Mouse (Mus musculus) forebrain, embryonic 10.5 days (tissue): ENCODE results near the gene Clybl. TPM values are rescaled to one million over a fixed set of nuclear protein-coding genes. Genes with fewer than 3 reads are reported as not detected.
A peak's percentile ranks its signal among the peaks of the same experiment; 100 is the strongest.

Experiments
- DNase-seq: peaks from one replicate; pipeline ENCODE4 v3.0.0-alpha.2; 2017; ENCODE audit warnings: low spot score; ENCODE audit errors: extremely low spot score
- H3K27ac ChIP-seq: fragments of 300-500 bp; sonication (generic); 2 replicates; pipeline ENCODE4 v1.5.1; 2016; ENCODE audit warnings: mild to moderate bottlenecking
- H3K27me3 ChIP-seq: fragments of 300-500 bp; sonication (generic); 2 replicates; pipeline ENCODE4 v1.6.1; 2016; ENCODE audit warnings: mild to moderate bottlenecking; ENCODE audit not compliant: poor library complexity, severe bottlenecking
- H3K36me3 ChIP-seq: fragments of 300-500 bp; sonication (generic); replicated peaks from 2 replicates; pipeline ENCODE4 v1.6.1; 2016; ENCODE audit warnings: mild to moderate bottlenecking, moderate library complexity
- H3K4me1 ChIP-seq: fragments of 300-500 bp; sonication (generic); 2 replicates; pipeline ENCODE4 v1.6.1; 2016
- H3K4me3 ChIP-seq: fragments of 300-500 bp; sonication (generic); 2 replicates; pipeline ENCODE4 v1.5.1; 2016; ENCODE audit warnings: mild to moderate bottlenecking, moderate library complexity
- H3K9me3 ChIP-seq: fragments of 300-500 bp; sonication (generic); 2 replicates; pipeline ENCODE4 v1.6.1; 2016; ENCODE audit warnings: mild to moderate bottlenecking, moderate library complexity
- WGBS: fragments of 180-500 bp; shearing (Covaris S2); methylation state at CpG from one replicate; pipeline ENCODE4 v1.1.7; 2016; 5-methylcytosine and 5-hydroxymethylcytosine counted together
- polyA plus RNA-seq: library from polyadenylated mRNA; unstranded; fragments of >200 nt; fragmentation: Nextera tagmentation; extraction: Ambion mirVana; gene quantifications from 2 replicates; pipeline ENCODE4 v1.2.1, GENCODE M21; 2016

The Clybl gene
- polyA plus RNA-seq, 1 experiment from 2014 or later = 35.3 TPM

DNA sequence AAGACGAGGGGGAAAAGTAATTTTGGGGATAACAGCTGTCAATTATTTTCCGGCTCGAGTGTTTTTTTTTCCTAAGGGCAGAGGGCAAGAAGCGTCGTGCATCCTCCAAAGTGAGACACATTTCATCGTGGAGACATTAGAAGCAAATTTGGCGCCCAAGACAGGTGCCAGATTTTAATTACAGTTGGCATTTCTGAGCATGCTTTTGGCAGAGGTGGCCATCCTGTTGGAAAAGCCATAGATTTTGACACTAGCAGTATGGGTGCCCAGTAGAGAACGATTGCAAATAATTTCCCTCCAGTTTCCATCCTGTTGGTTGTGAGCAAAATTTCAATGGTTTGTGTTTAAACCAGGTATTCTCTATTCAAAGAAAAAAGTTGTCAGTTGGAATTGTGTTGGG is 32.1 kb downstream of the Clybl start:
- no peaks in the 10 kb centered on the region for H3K4me1 ChIP-seq
- WGBS = 82% methylated on average over 8 of the region's 8 CpGs
- H3K27me3 ChIP-seq = no peaks in the 10 kb centered on the region
- H3K9me3 ChIP-seq = no peaks in the 10 kb centered on the region
- H3K36me3 ChIP-seq = no peaks in the 10 kb centered on the region
- H3K27ac ChIP-seq = no peak overlapping the region
- H3K4me3 ChIP-seq = no peak overlapping the region
- no peak for DNase-seq

DNA sequence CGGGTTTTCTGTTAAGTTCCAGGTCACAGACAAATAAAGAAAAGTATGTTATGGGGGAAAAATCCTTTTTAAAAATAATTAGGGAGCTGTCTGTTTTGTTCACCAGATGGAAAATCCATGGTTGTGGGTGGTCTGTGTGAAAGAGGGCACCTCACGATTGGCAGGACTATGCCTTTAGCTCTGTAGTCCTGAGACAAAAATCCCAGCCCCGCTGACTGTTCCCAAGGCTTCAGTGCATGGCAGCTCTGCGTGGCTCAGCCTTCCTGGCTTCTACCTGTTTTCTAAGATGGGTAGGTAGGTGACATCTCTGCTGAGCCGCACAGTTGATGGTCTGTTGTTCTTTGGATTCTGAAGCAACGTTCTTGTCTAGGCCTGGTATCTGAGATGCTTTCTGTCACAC is 32.6 kb downstream of the Clybl start:
- Histone ChIP-seq H3K4me1 (no peaks in the 10 kb centered on the region), H3K27me3 (no peaks in the 10 kb centered on the region), H3K9me3 (no peaks in the 10 kb centered on the region; the same call in 1 of the 2 replicates), H3K4me3 (no peak overlapping the region), H3K27ac (no peak overlapping the region), H3K36me3 (no peaks in the 10 kb centered on the region)
- no peak for DNase-seq
- 87% methylated on average over 6 of the region's 6 CpGs for WGBS

DNA sequence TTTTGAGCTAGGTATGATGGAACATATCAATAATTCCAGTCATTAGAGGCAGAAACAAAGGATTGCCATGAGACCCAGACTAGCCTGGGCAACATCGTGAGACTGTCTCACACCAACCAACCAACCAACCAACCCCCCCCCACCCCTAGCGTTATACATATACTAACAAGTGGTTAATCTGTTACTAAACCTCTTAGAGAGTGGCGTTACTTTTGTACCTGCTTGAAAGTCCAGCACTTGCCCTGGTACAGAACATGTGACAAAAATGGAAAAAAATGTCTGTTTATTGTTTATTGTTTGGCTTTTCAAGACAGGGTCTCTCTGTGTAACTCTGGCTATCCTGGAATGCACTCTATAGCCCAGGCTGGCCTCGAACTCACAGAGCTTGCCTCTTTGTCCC is 35.7 kb downstream of the Clybl start:
- Histone ChIP-seq H3K4me1 (no peaks in the 10 kb centered on the region), H3K27me3 (0 out of 2 replicates have a peak, but pooled peaks cover under 1% of the 10 kb centered on the region), H3K4me3 (no peak overlapping the region), H3K9me3 (peaks cover 8% of the 10 kb centered on the region), H3K36me3 (no peaks in the 10 kb centered on the region), H3K27ac (no peak overlapping the region)
- DNase-seq = no peak
- WGBS = 92% methylated on average over 4 of the region's 4 CpGs

DNA sequence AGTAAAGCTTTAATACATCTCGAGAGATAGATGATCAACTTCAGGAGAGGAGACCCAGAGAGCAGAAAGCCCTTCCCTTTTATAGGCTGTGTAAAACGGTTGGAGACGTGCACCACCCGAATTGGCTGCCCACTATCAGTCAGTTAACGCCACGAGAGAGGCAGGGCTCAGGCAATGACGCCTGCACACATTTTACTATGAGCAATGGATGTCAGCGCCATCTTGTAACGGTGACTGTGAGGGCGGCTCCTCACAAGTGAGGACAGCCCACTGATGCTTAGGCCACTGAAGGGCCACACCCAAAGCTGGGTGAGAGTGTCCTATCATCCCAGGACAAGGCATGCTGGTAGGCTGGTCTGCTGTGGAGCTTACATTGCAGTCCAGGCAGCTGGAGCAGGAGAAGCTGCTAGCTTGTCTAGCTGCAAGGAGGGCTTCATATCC is 41.5 kb downstream of the Clybl start:
- DNase-seq = no peak
- 0 out of 2 replicates have a peak overlapping the region, but pooled peaks have one; percentile 2 for H3K27ac ChIP-seq
- WGBS = 83% methylated on average over 10 of the region's 10 CpGs

DNA sequence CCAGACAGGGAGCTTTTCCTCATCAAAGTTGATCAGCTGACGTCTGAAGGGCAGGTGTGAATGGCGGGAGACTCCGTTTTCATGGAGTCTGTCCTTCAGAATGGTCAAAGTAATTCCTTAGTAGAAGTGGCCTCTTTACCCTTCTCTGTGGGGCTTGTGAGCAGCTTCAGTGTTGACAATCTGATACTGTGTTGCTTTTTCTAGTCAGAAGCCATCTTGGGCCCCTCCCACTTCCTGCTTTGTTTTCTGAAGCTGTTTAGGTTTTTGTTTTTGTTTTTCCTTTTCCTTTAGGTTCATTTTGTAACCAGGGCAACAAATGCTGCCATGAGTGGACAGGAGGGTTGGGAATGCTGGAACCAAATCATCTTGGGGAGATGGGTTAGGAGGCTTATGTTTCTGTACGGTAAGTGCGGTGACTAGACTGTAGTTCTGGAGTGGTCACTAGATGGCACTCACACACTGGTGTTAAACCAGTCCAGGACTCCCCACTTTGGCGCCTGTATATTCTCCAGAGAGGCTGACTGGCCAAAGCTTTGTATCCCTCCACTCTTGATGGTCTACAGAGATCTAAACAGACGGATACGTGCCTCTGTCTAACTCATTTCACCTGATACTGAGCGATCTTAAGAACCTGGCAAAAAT is 42.1 kb downstream of the Clybl start:
- Histone ChIP-seq H3K4me1 (peaks cover 54% of the 10 kb centered on the region), H3K27ac (peak overlapping the region; percentile 81), H3K4me3 (no peak overlapping the region), H3K36me3 (no peaks in the 10 kb centered on the region), H3K27me3 (peaks cover 49% of the 10 kb centered on the region), H3K9me3 (peaks cover 8% of the 10 kb centered on the region)
- WGBS = 26% methylated on average over 9 of the region's 9 CpGs
- peak; percentile 81 for DNase-seq

More for the DNA sequence above, 41.5 kb downstream of the Clybl start:
- H3K9me3 ChIP-seq = peaks cover 8% of the 10 kb centered on the region
- H3K4me1 ChIP-seq = peaks cover 48% of the 10 kb centered on the region
- peaks cover 49% of the 10 kb centered on the region for H3K27me3 ChIP-seq
- H3K4me3 ChIP-seq = no peak overlapping the region
- H3K36me3 ChIP-seq = no peaks in the 10 kb centered on the region

DNA sequence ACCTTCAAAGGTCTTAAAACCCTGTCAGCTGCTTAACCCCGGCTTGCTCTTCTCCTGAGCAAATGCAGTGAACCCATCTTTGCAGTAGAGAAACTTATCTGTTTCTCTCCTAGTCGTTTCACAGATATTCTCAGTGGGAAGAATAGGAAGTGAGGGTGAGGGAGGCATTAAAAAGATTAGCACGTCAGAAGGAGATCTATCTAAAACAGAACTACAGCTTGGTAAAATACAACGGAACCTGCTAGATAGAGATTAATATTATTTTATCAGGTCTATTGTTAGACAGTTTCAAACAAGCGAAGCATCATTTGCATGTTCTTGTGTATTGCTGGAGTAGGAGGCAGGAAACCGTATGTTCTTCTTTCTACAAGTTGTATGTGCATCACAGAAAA is 42.6 kb downstream of the Clybl start:
- Histone ChIP-seq H3K36me3 (no peaks in the 10 kb centered on the region), H3K4me1 (peaks cover 59% of the 10 kb centered on the region), H3K9me3 (peaks cover 8% of the 10 kb centered on the region), H3K27me3 (peaks cover 49% of the 10 kb centered on the region), H3K27ac (peak overlapping the region; percentile 81), H3K4me3 (no peak overlapping the region; the same call in 1 of the 2 replicates)
- no peak for DNase-seq
- 50% methylated on average over 6 of the region's 6 CpGs for WGBS

DNA sequence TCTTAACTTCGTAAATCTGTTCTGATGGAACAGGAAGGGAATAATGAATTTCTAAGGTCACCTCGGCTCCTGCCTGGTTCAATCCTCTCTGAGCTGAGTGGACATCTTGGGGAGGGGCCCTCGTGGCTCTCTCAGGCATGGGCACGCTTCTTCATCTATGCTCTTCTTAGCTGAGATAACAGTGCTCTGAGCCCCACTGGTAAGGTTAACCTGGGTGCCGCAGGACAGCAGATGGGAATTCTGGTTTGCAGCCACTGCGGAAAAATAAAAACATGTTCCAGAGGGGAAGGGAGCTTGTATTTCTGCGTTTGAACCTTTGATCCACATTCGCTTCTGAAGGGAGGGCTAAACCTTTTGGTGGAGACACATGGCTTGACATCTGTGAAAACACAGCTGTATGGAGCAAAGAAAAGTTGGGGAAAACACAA is 43.0 kb downstream of the Clybl start:
- 34% methylated on average over 8 of the region's 8 CpGs for WGBS
- no peaks in the 10 kb centered on the region for H3K36me3 ChIP-seq
- H3K4me3 ChIP-seq = no peak overlapping the region; the same call in 1 of the 2 replicates
- H3K9me3 ChIP-seq = peaks cover 4% of the 10 kb centered on the region
- no peak for DNase-seq
- peaks cover 63% of the 10 kb centered on the region for H3K4me1 ChIP-seq
- H3K27ac ChIP-seq = peak overlapping the region; percentile 81
- H3K27me3 ChIP-seq = peaks cover 49% of the 10 kb centered on the region

DNA sequence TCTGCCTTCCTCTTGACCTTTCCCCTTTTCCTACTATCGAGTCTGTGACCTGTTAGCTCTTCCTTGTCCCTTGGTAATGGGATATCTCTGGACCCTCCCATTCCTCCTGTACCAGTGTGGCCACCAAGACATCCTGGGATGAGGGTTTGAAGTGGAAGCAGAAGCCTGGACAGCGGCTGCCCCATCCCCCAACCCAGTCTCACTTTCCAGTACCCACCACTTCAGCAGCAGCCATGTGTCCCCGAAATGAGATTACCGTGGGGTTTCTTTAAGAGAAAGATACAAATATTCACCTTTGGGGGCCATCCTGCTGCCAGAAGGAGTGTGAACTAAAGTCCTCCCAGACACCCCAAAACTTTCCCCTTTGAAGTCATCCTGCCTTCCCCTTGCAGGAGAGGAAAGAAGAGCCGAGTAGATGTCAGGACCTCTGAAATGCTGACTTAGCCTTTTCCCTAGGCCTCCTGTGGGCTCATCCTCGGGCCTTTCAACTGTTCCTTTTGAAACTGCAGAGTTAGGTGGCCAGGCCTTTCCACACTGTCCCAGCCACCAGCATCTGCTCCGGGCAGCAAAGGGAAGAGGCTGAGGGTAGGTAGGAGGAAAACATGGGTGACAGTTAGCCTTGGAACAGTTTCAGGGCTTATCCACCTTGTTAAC is 44.1 kb downstream of the Clybl start:
- Histone ChIP-seq H3K27me3 (peaks cover 56% of the 10 kb centered on the region), H3K9me3 (no peaks in the 10 kb centered on the region), H3K4me3 (peak overlapping the region; percentile 22; the same call in 1 of the 2 replicates), H3K36me3 (no peaks in the 10 kb centered on the region), H3K4me1 (peaks cover 74% of the 10 kb centered on the region), H3K27ac (peak overlapping the region; percentile 81)
- DNase-seq = peak; percentile 41
- WGBS = 3% methylated on average over 7 of the region's 7 CpGs

DNA sequence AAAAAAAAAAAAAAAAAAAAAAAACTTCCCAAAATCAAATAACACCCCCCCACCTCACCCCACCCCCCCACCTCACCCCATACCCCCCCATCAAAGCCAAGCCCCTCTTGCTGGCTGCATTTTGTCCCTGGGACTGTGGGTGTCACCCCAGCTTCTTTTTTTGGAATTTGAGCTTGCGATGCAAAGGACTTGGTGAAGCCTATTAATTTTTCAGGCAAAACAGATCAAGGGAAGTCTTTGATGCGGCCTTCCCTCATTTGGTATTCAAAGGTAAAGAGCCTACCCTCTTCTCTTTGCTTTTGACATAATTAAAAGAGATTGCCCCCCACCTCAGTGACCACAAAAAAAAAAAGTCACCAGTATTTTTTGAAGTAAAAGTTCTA is 44.6 kb downstream of the Clybl start:
- peak overlapping the region; percentile 81 for H3K27ac ChIP-seq
- DNase-seq = no peak
- H3K4me3 ChIP-seq = no peak overlapping the region
- H3K9me3 ChIP-seq = no peaks in the 10 kb centered on the region
- no peaks in the 10 kb centered on the region for H3K36me3 ChIP-seq
- WGBS = 28% methylated on average over 2 of the region's 2 CpGs
- H3K27me3 ChIP-seq = peaks cover 62% of the 10 kb centered on the region
- peaks cover 79% of the 10 kb centered on the region for H3K4me1 ChIP-seq

DNA sequence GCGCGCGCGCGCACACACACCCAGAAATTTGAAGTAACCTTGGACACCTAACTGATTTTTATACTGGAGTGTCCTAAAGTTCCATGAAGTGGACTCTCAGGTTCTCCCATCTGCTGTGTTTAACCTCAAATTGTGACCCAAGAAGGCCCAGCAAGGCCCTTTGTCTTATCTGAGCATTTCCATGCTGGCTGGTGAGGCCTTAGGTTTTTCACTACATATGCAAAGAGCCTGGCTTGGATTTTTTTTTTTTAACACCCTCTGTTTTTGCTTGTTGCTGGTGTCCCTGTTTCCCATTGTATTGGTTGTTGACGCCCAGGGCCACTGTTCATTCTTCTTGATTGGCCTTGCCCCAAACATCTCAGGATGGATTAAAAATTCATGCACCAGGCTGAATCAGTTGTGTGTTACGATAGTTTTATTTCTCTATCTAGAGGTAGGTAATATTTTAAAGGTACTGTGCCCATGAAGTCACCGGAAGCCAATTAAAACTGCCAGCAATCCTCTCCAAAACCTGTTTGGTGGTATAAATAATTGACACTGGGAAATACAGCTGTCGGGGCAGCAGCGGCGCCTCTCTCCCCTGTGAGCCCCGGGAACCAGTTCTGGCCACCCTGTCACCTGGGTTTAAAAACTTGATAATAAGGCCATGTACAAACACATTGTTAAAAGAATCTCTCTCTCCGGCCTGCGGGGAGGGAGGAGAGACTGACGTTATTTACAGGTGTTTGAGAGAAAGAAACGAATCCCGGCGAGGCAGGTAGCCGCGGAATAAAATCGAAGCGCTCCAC is 45.4 kb downstream of the Clybl start:
- peak; percentile 37 for DNase-seq
- Histone ChIP-seq H3K4me3 (peak overlapping the region; percentile 27), H3K9me3 (no peaks in the 10 kb centered on the region), H3K27ac (peak overlapping the region; percentile 81), H3K4me1 (peaks cover 81% of the 10 kb centered on the region), H3K27me3 (peaks cover 62% of the 10 kb centered on the region), H3K36me3 (no peaks in the 10 kb centered on the region)
- WGBS = 32% methylated on average over 22 of the region's 22 CpGs

DNA sequence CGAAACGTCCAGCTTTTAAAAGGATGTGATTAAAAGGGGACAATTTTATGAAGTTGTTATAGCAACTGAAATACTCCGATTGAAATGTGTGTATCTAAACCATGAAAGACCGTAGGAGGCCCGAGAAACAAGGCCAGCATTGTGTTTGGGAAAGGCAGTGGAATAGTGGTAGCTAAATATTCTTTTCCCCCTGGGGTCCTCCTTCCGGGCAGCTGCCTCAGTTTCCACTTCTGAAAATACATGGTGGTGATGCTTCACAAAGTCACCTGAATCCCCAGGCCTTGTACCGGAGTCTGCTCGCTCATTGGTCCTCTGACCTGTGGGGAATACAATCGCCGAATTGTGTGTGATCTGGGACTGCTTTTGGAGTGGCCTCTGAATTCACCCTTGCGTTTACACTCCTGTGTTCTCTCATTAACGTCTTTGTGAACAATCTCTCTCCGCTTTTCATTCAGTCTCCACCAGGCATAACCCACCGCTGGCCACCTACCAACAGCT is 46.0 kb downstream of the Clybl start:
- peak overlapping the region; percentile 27 for H3K4me3 ChIP-seq
- H3K27ac ChIP-seq = peak overlapping the region; percentile 81
- peaks cover 81% of the 10 kb centered on the region for H3K4me1 ChIP-seq
- 6% methylated on average over 14 of the region's 14 CpGs for WGBS
- H3K27me3 ChIP-seq = peaks cover 58% of the 10 kb centered on the region
- peak; percentile 60 for DNase-seq
- no peaks in the 10 kb centered on the region for H3K36me3 ChIP-seq
- H3K9me3 ChIP-seq = no peaks in the 10 kb centered on the region

DNA sequence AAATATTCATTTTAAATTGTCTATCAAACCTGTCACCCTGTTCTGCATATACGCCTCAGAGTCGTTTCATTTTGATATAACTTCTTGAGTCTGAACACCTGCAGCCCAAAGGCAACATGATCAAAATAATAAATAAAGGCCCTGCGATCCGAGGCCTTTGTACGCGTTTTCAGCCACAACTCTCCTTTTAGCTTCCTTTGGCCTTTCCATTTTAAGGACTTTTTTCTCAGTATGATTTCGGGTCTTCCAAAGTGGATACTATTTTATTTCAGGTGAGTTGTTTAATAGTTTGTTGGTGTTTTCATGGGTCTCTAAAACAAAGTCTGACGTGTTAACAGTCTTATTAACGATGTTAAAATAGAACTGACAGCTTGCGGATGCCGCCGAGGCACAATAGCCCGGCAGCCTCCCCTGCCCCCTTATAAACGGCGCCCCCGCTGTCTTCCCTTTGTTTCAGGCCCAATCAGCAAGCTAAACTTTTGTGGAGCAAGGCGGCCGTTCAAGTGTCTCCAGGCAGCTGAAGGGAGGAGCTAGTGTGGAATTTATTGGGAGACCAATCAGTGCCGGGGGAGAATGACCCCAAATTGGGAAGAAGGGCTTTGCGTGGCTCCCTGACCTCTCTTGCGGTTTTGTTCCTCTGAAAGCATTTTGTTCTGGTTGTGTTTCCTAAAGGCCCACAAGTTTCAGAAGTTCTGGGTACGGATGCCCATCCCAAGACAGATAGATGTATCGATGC is 47.5 kb downstream of the Clybl start:
- 5% methylated on average over 23 of the region's 23 CpGs for WGBS
- peak; percentile 84 for DNase-seq
- H3K36me3 ChIP-seq = no peaks in the 10 kb centered on the region
- H3K27me3 ChIP-seq = peaks cover 49% of the 10 kb centered on the region
- H3K9me3 ChIP-seq = no peaks in the 10 kb centered on the region
- H3K27ac ChIP-seq = peak overlapping the region; percentile 76
- peak overlapping the region; percentile 35 for H3K4me3 ChIP-seq
- peaks cover 76% of the 10 kb centered on the region for H3K4me1 ChIP-seq
